Mouse (Mus musculus) natural killer cell, adult 2 months (primary cell): ENCODE measurements around the gene Galnt16.

Experiments
- DNase-seq, 2 experiments: peaks; one replicate each; pipeline ENCODE4 v3.0.0; 2022; ENCODE audit warnings: low spot score in 2 of 2

Gene Galnt16

DNA sequence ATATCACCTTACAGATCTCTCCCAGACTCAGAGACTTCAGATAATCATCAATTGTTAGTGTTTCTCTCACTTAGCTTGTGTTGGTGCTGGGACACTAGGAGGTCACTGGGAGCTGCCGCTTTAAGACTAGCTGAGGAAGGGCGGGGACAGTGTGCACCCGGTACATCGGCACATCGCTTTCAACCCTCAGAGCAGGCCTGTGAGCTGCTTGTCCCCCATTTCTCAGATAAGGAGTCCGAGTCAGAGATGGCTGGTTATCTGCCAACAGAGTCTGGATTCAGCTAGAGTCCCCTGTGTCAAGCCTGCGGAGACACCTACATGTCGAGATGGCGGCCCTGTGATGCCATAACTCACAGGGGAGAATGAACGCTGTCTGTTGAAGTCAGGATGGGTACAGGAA lies 13.5 kb downstream of the Galnt16 start:
- no peak for DNase-seq

DNA sequence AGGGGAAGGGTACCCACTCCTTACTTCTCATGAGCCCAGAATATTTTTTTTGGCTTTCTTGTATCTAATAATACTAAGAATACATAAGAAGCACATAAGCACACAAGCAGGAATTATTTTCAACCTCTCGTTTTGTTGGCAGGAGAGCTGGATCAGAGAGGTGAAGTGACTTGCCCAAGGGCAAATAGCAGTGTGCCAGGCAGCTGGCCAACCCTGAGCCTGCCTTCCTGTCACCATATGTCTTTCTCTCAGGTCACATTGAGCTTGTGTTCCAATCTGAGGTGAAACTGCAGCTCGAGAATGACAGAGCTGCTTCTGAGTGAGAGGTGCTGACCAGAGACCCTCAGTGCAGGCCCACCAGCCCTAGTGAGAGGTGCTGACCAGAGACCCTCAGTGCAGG lies 15.8 kb downstream of the Galnt16 start:
- DNase-seq, result no peak

DNA sequence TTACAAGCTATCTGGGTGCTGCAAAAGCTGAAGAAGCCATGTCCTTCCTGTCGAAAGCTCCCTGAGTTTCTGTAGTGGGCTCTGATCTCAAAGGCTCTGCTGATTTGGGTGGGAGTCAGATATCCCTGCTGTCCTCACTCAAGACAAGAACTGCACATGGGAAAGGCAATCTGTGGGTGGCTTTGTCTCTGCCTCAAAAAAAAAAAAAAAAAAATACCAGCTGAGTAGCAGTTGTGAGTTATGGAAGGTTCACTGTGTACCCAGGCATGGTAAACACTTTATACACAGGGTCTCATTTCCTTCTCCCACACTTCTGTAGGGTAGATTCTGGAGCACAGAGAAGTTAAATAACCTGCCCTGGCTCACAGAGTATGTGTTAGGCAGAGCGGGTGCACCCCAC lies 19.2 kb downstream of the Galnt16 start:
- DNase-seq, result no peak

DNA sequence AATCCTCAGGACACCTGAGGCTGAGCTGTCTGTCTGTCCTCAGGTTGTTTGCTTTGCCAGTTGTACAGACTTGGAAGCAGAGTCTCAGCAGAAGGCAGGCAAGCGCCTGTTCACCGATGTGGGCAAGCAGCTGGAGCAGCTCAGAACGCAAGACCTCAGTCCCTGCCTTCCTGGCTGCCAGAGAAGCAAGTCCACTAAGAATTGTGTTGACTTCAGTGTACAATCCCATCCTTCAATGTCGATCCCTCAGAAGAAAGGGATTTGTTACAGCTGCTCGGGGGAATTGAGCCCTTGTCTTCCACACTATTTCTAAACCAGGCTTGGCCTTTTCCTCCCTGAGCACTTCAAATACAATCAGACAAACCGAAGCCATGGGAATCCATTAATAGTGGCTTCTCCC lies 20.2 kb downstream of the Galnt16 start:
- DNase-seq, result no peak

DNA sequence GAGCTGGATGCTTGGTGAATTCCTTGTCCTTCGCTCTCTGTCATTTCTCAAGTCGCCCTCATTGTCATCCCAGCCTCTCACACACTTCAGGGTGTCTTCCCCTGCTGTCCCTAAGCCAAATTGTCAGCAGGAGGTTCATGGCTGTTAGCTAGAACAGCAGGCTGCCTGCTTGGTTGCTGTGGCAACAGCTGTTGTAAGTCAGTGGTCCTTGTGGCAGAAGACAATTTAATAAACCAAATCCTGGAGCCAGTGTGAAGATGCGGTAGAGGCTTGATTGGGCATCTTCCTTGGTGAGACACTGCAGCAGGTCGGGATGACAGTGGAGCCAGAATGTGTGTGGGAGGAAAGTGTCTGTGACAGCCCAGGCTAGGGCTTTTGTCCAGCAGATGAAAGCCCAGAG lies 27.2 kb downstream of the Galnt16 start:
- no peak for DNase-seq

DNA sequence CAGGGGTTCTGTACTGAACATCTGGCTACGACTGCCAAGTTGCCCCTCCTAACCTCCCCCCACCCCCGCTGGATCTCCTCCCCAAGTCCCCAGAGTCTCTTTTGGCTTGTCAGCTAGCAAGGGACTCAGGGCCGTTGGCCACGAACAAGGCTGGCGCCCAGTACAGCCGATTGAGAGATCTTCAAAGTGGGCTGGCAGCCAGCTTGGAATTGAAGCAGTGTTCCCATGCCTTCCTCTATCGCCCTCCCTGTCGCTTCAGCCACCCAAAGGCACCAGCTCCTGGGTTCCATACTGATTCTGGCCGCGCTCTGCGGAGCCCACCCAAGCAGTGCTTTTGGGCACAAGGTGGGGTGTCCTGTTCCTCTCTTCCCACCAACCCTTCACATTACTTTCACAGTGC lies 31.6 kb downstream of the Galnt16 start:
- no peak for DNase-seq

DNA sequence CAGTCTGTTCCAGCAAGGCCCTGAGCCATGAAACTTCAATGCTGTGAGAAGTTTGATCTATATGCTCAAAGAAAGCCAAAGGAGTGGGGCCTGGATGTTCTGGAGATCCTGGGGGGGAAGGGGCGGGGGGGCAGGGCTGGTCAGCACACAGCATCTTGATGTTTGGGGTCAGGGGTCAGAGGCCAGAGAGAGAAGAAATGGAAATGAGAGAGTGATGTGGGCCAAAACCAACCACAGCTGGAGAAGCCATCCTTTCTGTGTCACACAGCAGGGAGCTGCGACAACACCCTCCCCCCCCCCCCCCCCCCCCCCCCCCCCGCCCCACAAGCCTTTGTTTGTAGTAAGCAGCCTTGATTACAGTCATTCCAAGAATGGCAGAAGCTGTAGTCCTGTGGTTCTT lies 35.1 kb downstream of the Galnt16 start:
- DNase-seq, result no peak

DNA sequence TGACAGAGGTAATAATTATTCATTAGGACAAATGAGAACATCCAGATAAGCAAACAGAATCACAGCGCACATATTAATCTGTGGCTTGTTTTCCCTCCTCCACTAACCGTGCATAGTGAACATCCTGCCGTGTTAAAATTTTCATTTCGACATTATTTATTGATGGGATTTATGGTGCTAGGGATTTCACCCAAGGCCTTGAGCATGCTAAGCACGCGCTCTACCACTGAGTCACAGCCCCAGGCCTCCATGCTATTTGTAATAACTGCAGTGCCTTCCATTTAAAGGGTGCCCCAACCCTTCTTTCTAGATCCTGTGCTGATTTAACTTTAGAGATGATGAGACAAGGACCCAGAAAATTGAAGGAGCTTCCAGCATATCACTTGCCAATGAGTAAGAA lies 36.2 kb downstream of the Galnt16 start:
- DNase-seq, result no peak

DNA sequence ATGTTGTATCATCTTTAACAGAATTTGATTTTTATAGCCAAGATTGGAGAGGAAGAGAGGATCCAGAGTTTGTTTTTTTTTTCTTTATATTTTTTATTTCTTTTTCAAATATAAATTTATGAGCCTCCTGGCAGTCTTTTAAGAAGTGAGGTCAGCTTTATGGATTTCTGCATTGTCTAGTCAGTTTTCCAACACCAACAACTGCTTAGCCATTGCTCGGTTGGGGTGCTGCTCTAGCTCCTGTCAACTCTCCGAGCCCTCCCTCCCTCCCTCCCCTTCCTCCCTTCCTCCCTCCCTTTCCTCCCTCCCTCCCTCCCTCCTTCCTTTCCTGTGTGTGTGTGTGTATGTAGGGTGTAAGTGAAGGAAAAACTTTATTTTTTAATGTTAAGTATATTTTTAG lies 43.8 kb downstream of the Galnt16 start:
- no peak for DNase-seq

DNA sequence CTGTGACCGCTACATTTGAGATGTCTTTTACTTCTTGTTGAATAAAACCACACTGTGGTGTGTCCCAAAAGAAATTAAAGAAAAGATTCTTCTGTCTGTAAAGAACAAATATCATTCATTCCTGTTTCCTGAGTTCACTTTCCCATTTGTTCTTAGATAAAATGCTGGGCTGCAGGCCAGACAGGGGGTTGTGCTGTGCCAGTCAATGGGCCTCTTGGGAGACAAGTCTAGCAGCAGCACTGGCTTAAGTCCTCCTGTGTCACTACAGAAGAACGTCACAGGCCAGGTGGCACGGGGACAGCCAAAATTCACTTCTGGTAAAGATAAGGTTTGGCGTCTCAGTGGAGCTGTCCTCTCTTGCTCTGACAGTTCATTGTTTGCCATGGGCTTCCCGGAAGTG lies 44.7 kb downstream of the Galnt16 start:
- no peak for DNase-seq

DNA sequence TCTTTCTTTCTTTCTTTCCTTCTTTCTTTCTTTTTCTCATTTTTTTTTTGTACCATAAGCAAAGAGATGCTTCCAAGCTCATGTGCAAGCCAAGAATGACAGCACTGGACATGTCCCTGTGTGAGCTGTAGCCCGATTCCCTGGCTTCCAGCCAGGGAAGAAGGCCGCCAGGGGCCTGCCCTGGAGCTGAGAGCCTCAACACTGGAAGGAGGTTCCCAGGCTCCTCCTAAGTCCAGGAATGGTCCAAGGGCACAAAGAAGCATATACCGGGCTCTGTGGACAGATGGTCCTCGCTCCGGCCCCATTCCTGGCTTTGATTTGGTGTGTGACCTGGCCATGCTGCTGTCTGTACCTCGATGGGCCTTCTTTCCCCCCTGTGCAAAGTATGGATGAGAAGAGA lies 46.9 kb downstream of the Galnt16 start:
- DNase-seq, result no peak

DNA sequence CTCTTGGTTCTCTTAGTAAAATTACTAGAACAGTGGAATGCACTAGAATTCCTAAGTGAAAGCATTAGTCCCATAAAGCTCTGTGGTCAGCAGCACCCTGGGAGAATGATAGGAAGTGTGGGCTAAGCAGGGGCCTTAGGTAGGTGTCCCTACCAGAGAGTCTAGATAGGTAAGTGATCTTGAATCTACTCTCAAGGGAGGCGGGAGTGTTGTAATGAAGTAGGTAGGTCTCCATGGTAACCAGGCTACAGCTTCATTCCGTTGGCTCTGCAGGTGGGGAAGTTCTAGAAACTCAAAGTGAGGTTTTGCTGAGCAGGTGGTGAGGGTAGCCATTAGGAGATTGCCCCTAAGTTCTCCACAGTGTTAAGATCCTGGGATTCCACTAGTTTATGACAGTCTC lies 47.7 kb downstream of the Galnt16 start:
- no peak for DNase-seq

DNA sequence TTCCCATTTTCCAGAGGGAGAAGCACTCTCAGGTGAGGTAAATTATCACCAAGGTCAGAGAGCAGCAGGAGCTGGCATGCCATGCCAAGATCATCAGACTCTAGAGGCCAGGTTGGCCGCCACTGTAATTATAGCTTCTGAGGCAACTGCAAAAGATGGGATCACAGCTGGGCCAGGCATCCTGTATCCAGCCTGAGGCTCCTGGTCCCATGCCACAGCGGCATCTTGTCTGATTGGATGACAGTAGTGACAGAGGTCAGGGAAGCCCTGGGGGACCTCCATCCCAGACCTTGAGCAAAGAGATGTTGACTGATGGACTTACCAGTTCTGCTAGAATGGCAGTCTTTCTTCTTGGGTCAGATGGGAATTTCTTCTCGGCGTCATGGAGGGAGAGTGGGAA lies 48.4 kb downstream of the Galnt16 start:
- no peak for DNase-seq

DNA sequence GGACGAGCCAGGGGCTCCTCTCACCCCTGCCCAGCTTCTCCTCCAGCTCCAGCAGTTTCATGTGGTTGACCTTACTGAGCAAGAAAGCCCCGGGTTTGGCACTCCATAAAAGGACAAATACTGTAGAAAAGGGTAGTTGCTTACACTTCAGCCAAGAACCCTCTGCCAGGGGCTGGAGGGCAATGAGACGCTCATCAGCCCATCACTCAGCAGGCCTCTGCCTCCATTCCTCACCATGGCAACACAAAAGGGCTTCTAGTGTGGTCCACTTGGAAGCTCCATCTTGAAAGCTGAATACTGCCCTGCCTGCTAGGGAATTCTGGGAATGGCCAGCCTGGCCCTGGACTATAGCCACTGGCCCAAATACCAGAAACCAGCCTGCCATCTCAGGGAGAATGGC lies 49.3 kb downstream of the Galnt16 start:
- DNase-seq, result no peak

DNA sequence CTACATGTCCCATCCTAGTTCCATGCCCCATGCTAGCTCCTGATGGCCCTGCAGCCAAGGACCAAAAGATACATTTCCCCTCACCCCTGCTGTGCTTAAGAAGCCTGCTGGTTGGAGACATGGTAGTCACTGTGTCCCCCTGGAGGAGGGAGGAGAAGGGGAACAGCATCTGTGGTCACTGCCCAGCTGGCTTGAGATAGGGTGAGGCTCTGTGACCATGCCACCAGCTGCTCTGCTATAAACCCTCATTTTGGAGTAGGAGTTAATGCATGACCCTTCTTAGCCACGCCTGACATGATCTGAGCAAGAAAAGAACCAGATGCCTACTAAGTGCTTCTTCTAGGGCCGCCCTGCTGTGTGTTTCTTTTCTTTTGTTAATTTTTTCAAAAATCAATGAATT lies 51.5 kb downstream of the Galnt16 start:
- DNase-seq, result no peak

DNA sequence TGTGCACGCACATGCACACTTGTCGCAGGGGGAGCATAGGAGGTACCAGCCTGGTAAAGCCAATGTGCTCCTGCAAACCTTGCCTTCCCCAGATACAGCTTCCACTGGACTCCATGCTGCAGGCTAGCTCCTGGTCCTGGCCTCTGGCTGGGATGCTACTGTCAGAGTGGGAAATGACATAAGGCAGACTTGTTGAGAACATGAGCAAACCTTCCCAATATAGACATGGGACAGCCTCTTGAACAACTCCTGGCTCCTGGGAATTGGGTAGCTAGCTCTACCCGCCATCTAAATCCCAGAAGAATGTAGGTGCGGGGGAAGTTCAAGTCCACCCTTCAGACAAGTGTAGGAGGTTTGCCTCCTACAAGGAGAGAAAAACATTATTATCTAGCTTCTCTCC lies 56.2 kb downstream of the Galnt16 start:
- DNase-seq, result no peak

DNA sequence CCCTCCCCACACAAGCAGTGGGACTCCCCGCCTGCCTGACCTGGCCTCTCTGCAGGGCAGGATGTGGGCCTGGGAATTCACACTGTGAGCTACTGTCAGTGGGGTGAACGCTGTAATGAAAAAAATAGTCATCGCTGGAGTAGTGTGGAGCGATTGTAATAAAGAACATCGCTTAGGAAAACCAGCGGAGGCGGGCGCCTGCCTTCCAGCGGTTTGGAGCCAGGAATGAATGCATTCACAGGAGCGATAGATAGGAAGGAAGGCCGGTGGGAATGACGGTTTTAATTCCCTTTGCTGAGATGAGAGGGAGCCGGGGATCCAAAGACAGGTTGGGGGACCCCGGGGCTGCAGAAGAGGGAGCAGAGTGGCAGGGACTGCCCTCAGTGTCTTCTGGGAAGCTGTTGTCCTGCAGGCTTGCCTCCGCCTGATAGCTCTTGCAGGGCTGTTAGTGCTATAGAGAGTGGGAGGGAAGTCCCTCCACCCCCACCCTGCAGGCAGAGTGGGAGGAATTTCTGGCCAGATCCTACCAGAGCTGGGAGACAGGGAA lies 56.8 kb downstream of the Galnt16 start:
- DNase-seq, result no peak

DNA sequence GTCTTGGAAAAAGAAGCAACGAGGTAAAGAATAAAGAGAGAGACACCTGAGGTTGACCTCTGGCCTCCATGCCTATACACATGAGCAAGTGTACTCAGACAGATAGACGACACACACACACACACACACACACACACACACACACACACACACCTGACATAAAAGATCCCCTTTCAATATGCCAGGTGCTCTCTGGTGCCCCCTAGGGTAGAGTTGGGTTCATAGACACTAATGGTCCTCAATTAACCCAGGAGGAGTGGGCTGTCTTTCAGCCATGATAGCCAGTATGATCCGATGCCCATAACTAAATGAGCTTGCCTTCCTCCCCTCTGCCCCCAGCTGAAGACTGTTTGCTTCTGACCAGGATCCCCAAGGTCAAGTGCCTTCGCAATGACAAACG lies 59.0 kb downstream of the Galnt16 start:
- peak in 1 of 2 experiments; percentile 20 for DNase-seq

DNA sequence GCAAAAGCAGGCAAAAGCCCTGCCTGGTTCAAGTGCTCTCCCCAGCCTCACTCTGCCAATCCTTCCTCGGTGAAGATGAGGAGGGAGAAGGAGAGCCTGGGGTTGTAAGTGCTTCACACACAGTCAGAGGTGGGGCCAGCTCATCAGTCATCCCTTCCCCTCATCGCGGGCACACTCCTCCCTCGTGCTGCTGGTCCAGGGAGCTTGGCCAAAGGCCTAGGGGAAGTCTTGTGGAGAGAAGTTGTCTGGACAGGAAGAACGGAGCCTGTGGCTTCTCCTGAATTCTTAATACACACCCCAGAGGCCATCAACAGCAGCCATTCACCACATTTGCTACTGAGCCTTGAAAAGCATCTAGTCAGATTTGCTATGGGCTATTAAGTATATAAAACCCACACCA lies 63.3 kb downstream of the Galnt16 start:
- no peak for DNase-seq

DNA sequence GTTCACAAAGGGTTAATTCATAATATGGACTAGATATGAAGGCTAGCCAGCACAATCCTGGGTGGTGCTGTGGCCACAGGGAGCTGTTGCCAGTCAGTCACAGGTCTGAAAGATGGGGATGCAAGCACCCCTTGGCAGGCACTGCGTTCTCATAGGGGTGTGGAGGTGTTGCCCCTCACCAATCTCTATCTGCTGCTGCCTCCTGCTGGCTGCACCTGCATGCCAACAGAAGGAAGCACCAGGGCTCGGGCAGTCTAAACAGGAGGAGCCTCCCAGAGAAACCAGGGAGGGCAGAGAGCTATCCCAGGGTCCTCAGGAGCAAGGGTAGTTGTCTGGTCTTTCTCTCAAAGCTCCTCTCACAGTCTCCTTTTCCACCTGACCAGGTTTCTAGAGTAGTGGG lies 66.9 kb downstream of the Galnt16 start:
- no peak for DNase-seq

DNA sequence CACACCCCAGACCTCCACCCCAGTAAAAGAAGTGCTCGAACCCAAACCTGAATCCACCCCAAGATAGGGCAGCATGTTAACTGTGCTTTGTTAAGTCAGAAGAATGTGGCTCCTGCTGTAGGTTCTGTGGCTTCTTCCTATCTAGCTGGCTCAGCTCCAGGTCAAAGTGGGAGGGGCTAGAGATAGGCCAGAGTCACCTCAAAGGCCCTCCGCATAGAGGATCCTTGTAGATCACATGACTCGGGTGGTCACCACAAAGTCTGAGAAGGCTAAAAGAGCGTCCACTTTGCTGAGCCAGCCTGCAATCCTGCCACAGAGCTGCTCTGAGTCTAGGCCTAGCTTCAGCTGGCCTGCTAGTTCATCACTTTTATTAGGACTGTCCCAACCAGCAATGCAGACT lies 76.1 kb downstream of the Galnt16 start:
- DNase-seq, result no peak

DNA sequence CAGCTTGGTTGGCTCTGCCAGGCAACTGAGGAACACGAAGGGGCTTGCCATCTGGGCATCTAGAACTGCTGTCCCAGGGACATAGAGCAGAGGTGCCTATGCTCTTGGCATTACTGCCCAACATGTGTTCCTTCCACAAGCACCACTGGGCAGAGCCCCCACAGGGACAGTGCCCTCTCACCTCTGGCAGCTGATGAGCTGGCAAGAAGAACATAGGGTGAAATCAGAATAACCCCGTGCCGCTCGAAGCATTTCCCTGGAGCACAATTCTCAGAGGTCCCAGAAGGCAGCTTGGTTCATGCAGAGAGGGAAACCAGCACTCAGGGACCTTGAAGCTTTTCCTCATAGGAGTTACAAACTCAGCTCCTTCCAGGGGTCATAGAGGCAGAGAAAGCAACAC lies 76.7 kb downstream of the Galnt16 start:
- no peak for DNase-seq

DNA sequence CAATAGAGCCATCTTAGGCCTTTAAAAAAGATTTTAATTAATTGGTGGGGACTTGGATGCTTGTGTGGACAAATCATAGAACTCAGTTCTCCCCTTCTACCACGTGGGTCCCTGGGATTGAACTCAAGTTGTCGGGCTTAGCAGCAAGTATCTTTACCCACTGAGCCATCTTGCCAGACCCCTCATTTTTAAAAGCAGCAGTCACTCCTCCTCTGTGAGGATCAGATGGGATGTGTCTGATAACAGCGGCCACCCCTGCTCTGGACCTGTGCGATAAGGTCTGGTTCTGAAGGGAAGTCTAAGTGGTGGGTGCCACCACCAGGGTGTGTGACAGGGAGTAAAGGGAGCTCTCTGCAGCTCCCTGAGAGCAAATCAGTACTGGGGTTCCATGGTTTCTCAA lies 77.5 kb downstream of the Galnt16 start:
- no peak for DNase-seq

DNA sequence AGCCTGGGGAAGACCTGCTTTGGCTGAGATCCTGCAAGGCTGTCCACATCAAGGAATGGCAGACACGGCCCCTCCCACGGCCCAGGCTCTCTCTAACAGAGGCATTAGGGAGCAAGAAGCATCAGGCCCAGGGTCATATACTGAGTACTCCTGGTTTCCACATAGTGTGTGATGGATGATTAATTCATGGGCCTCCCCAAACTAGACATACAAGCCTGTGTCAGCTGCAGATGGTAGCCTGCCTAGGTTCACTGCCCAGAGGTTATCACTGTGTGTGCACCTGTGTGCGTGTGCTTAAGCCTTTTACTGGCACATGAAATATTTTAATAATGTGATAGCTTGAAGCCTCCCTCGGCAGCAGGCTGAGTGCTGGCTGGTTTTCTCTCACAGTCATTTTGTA lies 77.9 kb downstream of the Galnt16 start:
- DNase-seq, result no peak

DNA sequence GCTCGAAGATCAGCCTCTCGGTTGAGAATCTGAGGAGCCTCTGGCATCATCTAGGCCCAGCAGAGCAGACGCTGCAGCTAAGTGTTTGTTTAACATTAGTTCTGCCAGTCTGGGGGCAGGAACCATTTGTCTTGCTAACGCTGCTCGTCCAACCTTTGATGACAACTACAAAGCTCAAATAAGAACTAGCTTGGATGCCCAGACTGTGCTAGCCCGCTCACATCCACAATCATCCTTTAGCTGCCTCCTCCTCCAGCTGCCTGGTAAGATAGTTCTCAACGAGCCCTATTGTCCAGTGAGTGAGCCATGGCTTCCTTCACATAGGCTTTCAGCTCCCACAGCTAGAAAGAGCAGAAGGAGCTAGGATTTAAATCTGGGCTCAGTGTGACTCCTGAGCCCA lies 80.2 kb downstream of the Galnt16 start:
- DNase-seq, result no peak
